Mouse (Mus musculus) neural tube, embryonic 13.5 days (tissue): Measurements from ENCODE around the gene Plppr3. TPM values are rescaled to one million over a fixed set of nuclear protein-coding genes. Genes with fewer than 3 reads are reported as not detected.

Source experiments
- ATAC-seq: fragments of 200-750 bp; cut with Nextera tagmentation; 2 replicates; pipeline ENCODE4 v1.8.0; 2017; ENCODE audit warnings: low read depth, mild to moderate bottlenecking, moderate TSS enrichment, moderate library complexity
- H3K27ac ChIP-seq: fragments of 300-500 bp; sonication (generic); replicated peaks from 2 replicates; pipeline ENCODE4 v1.5.1; 2015; ENCODE audit warnings: moderate library complexity, mild to moderate bottlenecking, inconsistent platforms
- H3K27me3 ChIP-seq: fragments of 300-500 bp; sonication (generic); 2 replicates; pipeline ENCODE4 v1.6.1; 2015; ENCODE audit warnings: mild to moderate bottlenecking, inconsistent platforms
- H3K36me3 ChIP-seq: fragments of 300-500 bp; sonication (generic); 2 replicates; pipeline ENCODE4 v1.6.1; 2015; ENCODE audit warnings: mild to moderate bottlenecking, inconsistent platforms
- H3K4me1 ChIP-seq: fragments of 300-500 bp; sonication (generic); replicated peaks from 2 replicates; pipeline ENCODE4 v1.6.1; 2015; ENCODE audit warnings: inconsistent platforms
- H3K4me2 ChIP-seq: fragments of 300-500 bp; sonication (generic); 2 replicates; pipeline ENCODE4 v1.6.1; 2015; ENCODE audit warnings: inconsistent platforms, mild to moderate bottlenecking, moderate library complexity
- H3K4me3 ChIP-seq: fragments of 300-500 bp; sonication (generic); 2 replicates; pipeline ENCODE4 v1.5.1; 2015; ENCODE audit warnings: mild to moderate bottlenecking, inconsistent platforms
- H3K9ac ChIP-seq: fragments of 300-500 bp; sonication (generic); 2 replicates; pipeline ENCODE4 v1.6.1; 2015; ENCODE audit warnings: moderate library complexity, mild to moderate bottlenecking, inconsistent platforms
- H3K9me3 ChIP-seq: fragments of 300-500 bp; sonication (generic); 2 replicates; pipeline ENCODE4 v1.6.1; 2016; ENCODE audit warnings: inconsistent platforms
- WGBS: fragments of 180-500 bp; shearing (Covaris S2); methylation state at CpG from one replicate; pipeline ENCODE4 v1.1.7; 2015; 5-methylcytosine and 5-hydroxymethylcytosine counted together
- polyA plus RNA-seq: library from polyadenylated mRNA; unstranded; fragments of >200 nt; fragmentation: Nextera tagmentation; extraction: Ambion mirVana; gene quantifications from 2 replicates; pipeline ENCODE4 v1.2.1, GENCODE M21; 2015

Plppr3 gene
- polyA plus RNA-seq, 1 experiment from 2014 or later = 361 TPM

GRCm38 (mm10) chr10:79862049-79862788 is 12.2 kb downstream of the Plppr3 start:
- H3K4me3 ChIP-seq = no peak overlapping the region
- peaks cover 93% of the 10 kb centered on the region for H3K36me3 ChIP-seq
- H3K27ac ChIP-seq = peak overlapping the region; percentile 42
- no peak for ATAC-seq
- H3K4me1 ChIP-seq = peaks cover 80% of the 10 kb centered on the region
- WGBS = 76% methylated on average over 23 of the region's 23 CpGs
- no peak overlapping the region for H3K9ac ChIP-seq
- H3K4me2 ChIP-seq = no peak overlapping the region
- no peaks in the 10 kb centered on the region for H3K27me3 ChIP-seq
- H3K9me3 ChIP-seq = no peaks in the 10 kb centered on the region

- Histone ChIP-seq H3K9ac (no peak overlapping the region), H3K4me3 (no peak overlapping the region), H3K9me3 (no peaks in the 10 kb centered on the region), H3K4me1 (peaks cover 80% of the 10 kb centered on the region), H3K36me3 (peaks cover 93% of the 10 kb centered on the region), H3K4me2 (no peak overlapping the region), H3K27me3 (no peaks in the 10 kb centered on the region), H3K27ac (peak overlapping the region; percentile 42)
- no peak for ATAC-seq
- 75% methylated on average over 25 of the region's 25 CpGs for WGBS
Observed at GRCm38 (mm10) chr10:79861230-79862048, 13.0 kb downstream of the Plppr3 start.

GRCm38 (mm10) chr10:79860079-79860911 is 14.1 kb downstream of the Plppr3 start:
- peak overlapping the region; percentile 14; the same call in 1 of the 2 replicates for H3K27ac ChIP-seq
- no peak for ATAC-seq

GRCm38 (mm10) chr10:79859116-79859515 is 15.3 kb downstream of the Plppr3 start:
- Histone ChIP-seq H3K36me3 (peaks cover 71% of the 10 kb centered on the region), H3K27ac (0 out of 2 replicates have a peak overlapping the region, but pooled peaks have one; percentile 29), H3K27me3 (no peaks in the 10 kb centered on the region), H3K9ac (no peak overlapping the region), H3K4me3 (no peak overlapping the region), H3K9me3 (no peaks in the 10 kb centered on the region), H3K4me2 (peak overlapping the region; percentile 98; the same call in 1 of the 2 replicates), H3K4me1 (peaks cover 69% of the 10 kb centered on the region)
- WGBS = 90% methylated on average over 11 of the region's 11 CpGs
- no peak for ATAC-seq

More at GRCm38 (mm10) chr10:79860079-79860911, 14.1 kb downstream of the Plppr3 start:
- Histone ChIP-seq H3K9me3 (no peaks in the 10 kb centered on the region), H3K36me3 (peaks cover 83% of the 10 kb centered on the region), H3K9ac (no peak overlapping the region; the same call in 1 of the 2 replicates), H3K4me2 (no peak overlapping the region), H3K27me3 (no peaks in the 10 kb centered on the region), H3K4me1 (peaks cover 79% of the 10 kb centered on the region), H3K4me3 (no peak overlapping the region)
- WGBS = 95% methylated on average over 26 of the region's 26 CpGs

GRCm38 (mm10) chr10:79858416-79859074 is 15.9 kb downstream of the Plppr3 start:
- ATAC-seq = no peak
- Histone ChIP-seq H3K4me2 (peak overlapping the region; percentile 98), H3K27ac (peak overlapping the region; percentile 100), H3K9ac (peak overlapping the region; percentile 98), H3K27me3 (no peaks in the 10 kb centered on the region), H3K4me1 (peaks cover 69% of the 10 kb centered on the region), H3K4me3 (peak overlapping the region; percentile 70), H3K9me3 (no peaks in the 10 kb centered on the region), H3K36me3 (peaks cover 66% of the 10 kb centered on the region)
- WGBS = 51% methylated on average over 17 of the region's 17 CpGs

- Histone ChIP-seq H3K4me2 (peak overlapping the region; percentile 98), H3K4me3 (peak overlapping the region; percentile 70), H3K27ac (peak overlapping the region; percentile 100), H3K9ac (peak overlapping the region; percentile 98), H3K27me3 (no peaks in the 10 kb centered on the region), H3K36me3 (peaks cover 60% of the 10 kb centered on the region), H3K4me1 (peaks cover 72% of the 10 kb centered on the region), H3K9me3 (no peaks in the 10 kb centered on the region)
- ATAC-seq = no peak
- 90% methylated on average over 2 of the region's 2 CpGs for WGBS
Observed at GRCm38 (mm10) chr10:79857894-79858293, 16.5 kb downstream of the Plppr3 start.

GRCm38 (mm10) chr10:79857452-79857811 is 17.0 kb downstream of the Plppr3 start:
- H3K27me3 ChIP-seq = no peaks in the 10 kb centered on the region
- H3K9me3 ChIP-seq = no peaks in the 10 kb centered on the region
- ATAC-seq = no peak
- peak overlapping the region; percentile 98 for H3K4me2 ChIP-seq
- H3K4me1 ChIP-seq = peaks cover 72% of the 10 kb centered on the region
- peaks cover 55% of the 10 kb centered on the region for H3K36me3 ChIP-seq
- H3K9ac ChIP-seq = peak overlapping the region; percentile 98
- peak overlapping the region; percentile 100 for H3K27ac ChIP-seq
- H3K4me3 ChIP-seq = peak overlapping the region; percentile 70
- 31% methylated on average over 4 of the region's 4 CpGs for WGBS

GRCm38 (mm10) chr10:79856704-79857451 is 17.6 kb downstream of the Plppr3 start:
- WGBS = 55% methylated on average over 7 of the region's 7 CpGs
- Histone ChIP-seq H3K4me1 (peaks cover 73% of the 10 kb centered on the region), H3K4me2 (peak overlapping the region; percentile 98), H3K27ac (peak overlapping the region; percentile 100), H3K9ac (peak overlapping the region; percentile 98), H3K27me3 (no peaks in the 10 kb centered on the region), H3K9me3 (no peaks in the 10 kb centered on the region), H3K4me3 (peak overlapping the region; percentile 70), H3K36me3 (peaks cover 50% of the 10 kb centered on the region)
- no peak for ATAC-seq

GRCm38 (mm10) chr10:79856280-79856679 is 18.2 kb downstream of the Plppr3 start:
- Histone ChIP-seq H3K27ac (peak overlapping the region; percentile 100), H3K4me1 (peaks cover 77% of the 10 kb centered on the region), H3K36me3 (peaks cover 44% of the 10 kb centered on the region), H3K9ac (peak overlapping the region; percentile 98), H3K9me3 (no peaks in the 10 kb centered on the region), H3K27me3 (no peaks in the 10 kb centered on the region), H3K4me3 (peak overlapping the region; percentile 70), H3K4me2 (peak overlapping the region; percentile 98)
- no peak for ATAC-seq
- WGBS = 51% methylated on average over 6 of the region's 6 CpGs

- Histone ChIP-seq H3K9ac (peak overlapping the region; percentile 98), H3K4me3 (peak overlapping the region; percentile 70), H3K4me2 (peak overlapping the region; percentile 98), H3K4me1 (peaks cover 75% of the 10 kb centered on the region), H3K27ac (peak overlapping the region; percentile 100), H3K27me3 (no peaks in the 10 kb centered on the region), H3K36me3 (peaks cover 38% of the 10 kb centered on the region), H3K9me3 (no peaks in the 10 kb centered on the region)
- 5% methylated on average over 10 of the region's 10 CpGs for WGBS
- no peak for ATAC-seq
Observed at GRCm38 (mm10) chr10:79855558-79856184, 18.8 kb downstream of the Plppr3 start.
